Mouse (Mus musculus) hindbrain, postnatal 0 days (tissue): ENCODE results near the gene Rassf6. TPM values are rescaled to one million over a fixed set of nuclear protein-coding genes. Genes with fewer than 3 reads are reported as not detected.

Source experiments
- ATAC-seq: fragments of 200-750 bp; cut with Nextera tagmentation; 2 replicates; pipeline ENCODE4 v1.8.0; 2017; ENCODE audit warnings: mild to moderate bottlenecking, moderate TSS enrichment, moderate library complexity
- DNase-seq: peaks from one replicate; pipeline ENCODE4 v3.0.0-alpha.2; 2015; ENCODE audit warnings: low spot score
- H3K27ac ChIP-seq: fragments of 300-500 bp; sonication (generic); 2 replicates; pipeline ENCODE4 v1.5.1; 2014; ENCODE audit warnings: mild to moderate bottlenecking
- H3K27me3 ChIP-seq: fragments of 300-500 bp; sonication (generic); 2 replicates; pipeline ENCODE4 v1.6.1; 2014; ENCODE audit warnings: low read length, mixed read lengths; ENCODE audit not compliant: insufficient read depth
- H3K36me3 ChIP-seq: fragments of 300-500 bp; sonication (generic); 2 replicates; pipeline ENCODE4 v1.6.1; 2014; ENCODE audit warnings: low read length, mixed read lengths; ENCODE audit not compliant: insufficient read depth
- H3K4me1 ChIP-seq: fragments of 300-500 bp; sonication (generic); 2 replicates; pipeline ENCODE4 v1.6.1; 2014; ENCODE audit warnings: antibody characterized with exemption, low read length, mixed read lengths; ENCODE audit not compliant: insufficient read depth
- H3K4me2 ChIP-seq: fragments of 300-500 bp; sonication (generic); 2 replicates; pipeline ENCODE4 v1.6.1; 2014; ENCODE audit warnings: low read depth, mild to moderate bottlenecking, low read length, moderate library complexity, mixed read lengths
- H3K4me3 ChIP-seq: fragments of 300-500 bp; sonication (generic); 2 replicates; pipeline ENCODE4 v1.5.1; 2014; ENCODE audit warnings: low read length
- H3K9ac ChIP-seq: fragments of 300-500 bp; sonication (generic); replicated peaks from 2 replicates; pipeline ENCODE4 v1.6.1; 2014; ENCODE audit warnings: mild to moderate bottlenecking, low read length, moderate library complexity, mixed read lengths
- H3K9me3 ChIP-seq: fragments of 300-500 bp; sonication (generic); 2 replicates; pipeline ENCODE4 v1.6.1; 2016; ENCODE audit warnings: low read length, mixed read lengths
- CTCF ChIP-seq: IDR thresholded peaks from 2 replicates; pipeline ENCODE4 v1.5.1; 2016; ENCODE audit warnings: antibody characterized with exemption, control low read depth, low read depth
- WGBS: fragments of 180-500 bp; shearing (Covaris S2); extraction: QIAGEN DNeasy Blood & Tissue Kit; methylation state at CpG from one replicate; pipeline ENCODE4 v1.1.7; 2014; 5-methylcytosine and 5-hydroxymethylcytosine counted together
- polyA plus RNA-seq: library from polyadenylated mRNA; unstranded; fragments of >200 nt; fragmentation: Nextera tagmentation; extraction: Ambion mirVana; gene quantifications from 2 replicates; pipeline ENCODE4 v1.2.1, GENCODE M21; 2015
- total RNA-seq: library from RNA; depleted of rRNA; stranded (reverse); fragments of >200 nt; gene quantifications from 2 replicates; pipeline ENCODE4 v1.2.3, GENCODE M21; 2014

Gene Rassf6
- total and polyA plus RNA-seq, 2 experiments from 2014 or later = 1.4 to 2.8 TPM

GRCm38 (mm10) chr5:90661852-90662251, 21.4 kb upstream of the Rassf6 start:
- no peak overlapping the region for H3K4me3 ChIP-seq
- no peak for ATAC-seq
- no peak overlapping the region for H3K4me2 ChIP-seq
- no peaks in the 10 kb centered on the region for H3K4me1 ChIP-seq
- 53% methylated on average over 8 of the region's 8 CpGs for WGBS
- no peak for DNase-seq
- no peaks in the 10 kb centered on the region for H3K9me3 ChIP-seq
- H3K27me3 ChIP-seq = no peaks in the 10 kb centered on the region
- no peak overlapping the region for H3K9ac ChIP-seq
- no peak for TF ChIP-seq CTCF
- no peak overlapping the region for H3K27ac ChIP-seq
- H3K36me3 ChIP-seq = no peaks in the 10 kb centered on the region

- Histone ChIP-seq H3K9ac (no peak overlapping the region), H3K27me3 (no peaks in the 10 kb centered on the region), H3K4me2 (no peak overlapping the region), H3K27ac (no peak overlapping the region), H3K36me3 (no peaks in the 10 kb centered on the region), H3K4me3 (no peak overlapping the region), H3K9me3 (no peaks in the 10 kb centered on the region), H3K4me1 (no peaks in the 10 kb centered on the region)
- 25% methylated on average over 9 of the region's 9 CpGs for WGBS
- DNase-seq (peak; percentile 75), ATAC-seq (peak; percentile 76)
- TF ChIP-seq CTCF = peak; percentile 88
Observed at GRCm38 (mm10) chr5:90661436-90661835, 21.0 kb upstream of the Rassf6 start.

- H3K36me3 ChIP-seq = no peaks in the 10 kb centered on the region
- no peak overlapping the region for H3K4me3 ChIP-seq
- H3K9ac ChIP-seq = no peak overlapping the region
- WGBS = 93% methylated on average over 5 of the region's 5 CpGs
- H3K4me2 ChIP-seq = no peak overlapping the region
- no peak for ATAC-seq
- no peaks in the 10 kb centered on the region for H3K27me3 ChIP-seq
- no peaks in the 10 kb centered on the region for H3K9me3 ChIP-seq
- no peak for DNase-seq
- H3K4me1 ChIP-seq = no peaks in the 10 kb centered on the region
- H3K27ac ChIP-seq = no peak overlapping the region
- no peak for TF ChIP-seq CTCF
Observed at GRCm38 (mm10) chr5:90660411-90660810, 20.0 kb upstream of the Rassf6 start.

- Histone ChIP-seq H3K4me3 (no peak overlapping the region), H3K27me3 (no peaks in the 10 kb centered on the region), H3K9ac (no peak overlapping the region), H3K36me3 (no peaks in the 10 kb centered on the region), H3K4me1 (no peaks in the 10 kb centered on the region), H3K9me3 (no peaks in the 10 kb centered on the region), H3K27ac (no peak overlapping the region), H3K4me2 (no peak overlapping the region)
- TF ChIP-seq CTCF = no peak
- no peak for DNase-seq
- 0 out of 2 replicates have a peak, but pooled peaks have one; percentile 8 for ATAC-seq
- 76% methylated on average over 6 of the region's 6 CpGs for WGBS
Observed at GRCm38 (mm10) chr5:90656681-90657080, 16.2 kb upstream of the Rassf6 start.

GRCm38 (mm10) chr5:90655891-90656290, 15.4 kb upstream of the Rassf6 start:
- no peak for TF ChIP-seq CTCF
- ATAC-seq (peak; percentile 60), DNase-seq (peak; percentile 38)
- Histone ChIP-seq H3K4me1 (no peaks in the 10 kb centered on the region), H3K9me3 (no peaks in the 10 kb centered on the region), H3K36me3 (no peaks in the 10 kb centered on the region), H3K4me3 (0 out of 2 replicates have a peak overlapping the region, but pooled peaks have one; percentile 8), H3K27me3 (no peaks in the 10 kb centered on the region), H3K9ac (no peak overlapping the region), H3K27ac (no peak overlapping the region), H3K4me2 (peak overlapping the region; percentile 38)
- 48% methylated on average over 13 of the region's 13 CpGs for WGBS

- no peaks in the 10 kb centered on the region for H3K4me1 ChIP-seq
- H3K36me3 ChIP-seq = no peaks in the 10 kb centered on the region
- H3K4me2 ChIP-seq = no peak overlapping the region
- no peak for TF ChIP-seq CTCF
- no peaks in the 10 kb centered on the region for H3K27me3 ChIP-seq
- H3K4me3 ChIP-seq = no peak overlapping the region
- 81% methylated on average over 5 of the region's 5 CpGs for WGBS
- no peaks in the 10 kb centered on the region for H3K9me3 ChIP-seq
- no peak overlapping the region for H3K27ac ChIP-seq
- H3K9ac ChIP-seq = no peak overlapping the region
- ATAC-seq = no peak
- DNase-seq = no peak
Observed at GRCm38 (mm10) chr5:90654798-90655197, 14.3 kb upstream of the Rassf6 start.

GRCm38 (mm10) chr5:90652724-90653123, 12.3 kb upstream of the Rassf6 start:
- H3K9ac ChIP-seq = no peak overlapping the region
- H3K4me3 ChIP-seq = no peak overlapping the region
- peak; percentile 83 for DNase-seq
- no peak overlapping the region for H3K27ac ChIP-seq
- no peaks in the 10 kb centered on the region for H3K36me3 ChIP-seq
- no peaks in the 10 kb centered on the region for H3K4me1 ChIP-seq
- no peaks in the 10 kb centered on the region for H3K9me3 ChIP-seq
- WGBS = 5% methylated on average over 3 of the region's 3 CpGs
- no peaks in the 10 kb centered on the region for H3K27me3 ChIP-seq
- H3K4me2 ChIP-seq = no peak overlapping the region
- peak; percentile 60 for ATAC-seq
- peak; percentile 87 for TF ChIP-seq CTCF
